Mouse (Mus musculus) CD4-positive helper T cell, adult 2 months (primary cell): ENCODE measurements around the gene Nmrk2.
A peak's percentile ranks its signal among the peaks of the same experiment; 100 is the strongest.

Experiments used
- DNase-seq: peaks from one replicate; pipeline ENCODE4 v3.0.0-alpha.2; 2012; ENCODE audit warnings: low read depth, missing footprints, low spot score

The Nmrk2 gene

DNA sequence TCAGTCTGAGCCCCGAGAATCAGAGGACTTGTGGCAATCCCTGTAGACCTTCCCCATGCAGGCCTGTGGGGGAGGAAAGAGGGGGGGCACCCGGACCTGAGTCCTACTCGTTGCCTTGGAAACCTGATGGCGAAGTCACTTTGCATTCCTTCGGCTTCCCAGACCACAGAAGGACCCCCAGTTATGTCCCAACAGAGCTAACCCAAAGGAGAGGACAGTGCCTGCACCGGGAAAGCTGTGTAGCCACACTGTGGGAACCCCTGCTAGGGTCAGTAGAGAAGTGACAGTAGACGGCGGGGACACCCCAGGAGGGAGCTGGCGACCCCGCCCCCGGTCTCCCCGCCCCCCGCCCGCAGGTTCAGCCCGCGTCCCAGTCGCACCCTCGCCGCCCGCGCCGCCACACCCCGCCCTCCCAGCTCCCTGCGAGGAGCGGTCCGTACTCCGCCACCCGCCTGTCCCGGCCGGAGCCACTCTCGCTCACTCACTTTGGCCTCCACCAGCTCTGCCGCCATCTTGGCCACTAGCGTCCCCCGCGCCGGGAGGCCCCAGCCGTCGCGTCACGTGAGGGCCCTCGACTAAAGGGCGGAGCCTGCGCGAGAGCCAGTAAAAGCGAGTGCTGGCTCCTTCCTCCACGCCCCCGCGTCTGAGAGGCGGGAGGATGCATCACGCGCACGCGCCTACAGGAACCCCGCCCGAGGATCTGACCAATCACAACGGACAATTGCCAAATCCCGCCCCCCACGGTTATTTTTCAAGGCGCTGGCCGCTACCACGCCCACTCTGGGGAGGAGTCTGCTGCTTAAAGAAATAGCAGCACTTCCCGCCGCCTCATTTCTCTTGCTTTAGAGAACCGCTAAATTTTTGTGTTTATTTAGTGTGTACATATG lies 34.4 kb downstream of the Nmrk2 start, which contains the start of gene Pias4:
Pias4 (minus strand) TSS at position 724 of the 887 bp plus-strand sequence.
- DNase-seq, result peak; percentile 100

DNA sequence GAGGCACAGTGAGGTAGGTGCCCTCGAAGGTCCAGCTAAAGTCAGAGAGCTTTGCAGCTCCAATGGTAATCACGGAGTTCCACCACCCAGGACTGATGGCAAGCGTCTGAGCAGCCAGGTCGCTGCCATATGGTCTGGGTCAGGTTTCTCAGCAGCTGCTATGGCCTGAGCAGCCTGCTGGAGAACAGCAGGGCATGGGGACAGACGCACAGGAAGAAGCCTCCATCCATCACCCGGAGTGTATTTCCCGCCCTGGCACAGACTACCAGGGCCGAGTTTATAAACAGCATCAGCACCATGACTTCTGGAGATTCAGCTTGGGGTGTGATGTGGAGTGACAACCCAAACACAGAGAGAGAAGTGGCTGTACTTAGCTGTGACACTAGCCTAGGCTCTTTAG lies 36.7 kb downstream of the Nmrk2 start:
- DNase-seq, result no peak

- no peak for DNase-seq
Observed at GRCm38 (mm10) chr10:81162318-81162652, 39.6 kb downstream of the Nmrk2 start.

DNA sequence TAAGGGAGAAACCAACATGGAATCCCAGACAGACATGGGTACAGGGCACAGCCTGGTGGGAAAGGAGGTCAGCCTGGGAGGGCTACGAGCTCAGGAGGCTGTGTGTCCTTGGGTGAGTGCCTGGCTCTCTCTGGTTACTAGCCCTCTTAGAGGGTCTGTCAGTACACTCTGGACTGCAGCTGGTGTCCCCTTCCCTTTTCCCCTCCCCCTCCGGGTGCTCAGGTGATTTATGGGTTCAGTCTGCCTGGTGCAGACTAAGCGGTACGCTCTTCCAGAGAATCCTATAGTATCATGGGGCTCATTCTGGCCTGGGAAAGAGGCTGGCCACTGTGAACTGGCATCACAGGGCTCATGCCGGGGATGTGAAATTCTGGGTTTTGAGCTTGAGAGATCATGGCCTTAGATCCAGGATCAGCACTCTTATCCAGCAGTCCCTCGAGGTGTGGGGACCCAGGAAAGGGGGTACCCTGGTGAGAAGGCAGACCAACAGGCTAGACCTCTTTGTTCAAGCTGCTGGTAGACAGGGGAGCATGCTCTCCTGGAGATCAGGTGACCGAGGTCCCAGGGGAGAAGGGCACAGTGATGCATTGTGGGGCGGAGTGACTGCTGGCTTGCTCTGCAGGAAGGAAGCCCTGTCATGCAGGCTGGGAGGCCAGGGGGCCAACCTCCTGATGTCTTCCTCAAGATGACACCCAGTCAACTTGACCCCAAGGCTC lies 40.1 kb downstream of the Nmrk2 start:
- DNase-seq, result no peak

DNA sequence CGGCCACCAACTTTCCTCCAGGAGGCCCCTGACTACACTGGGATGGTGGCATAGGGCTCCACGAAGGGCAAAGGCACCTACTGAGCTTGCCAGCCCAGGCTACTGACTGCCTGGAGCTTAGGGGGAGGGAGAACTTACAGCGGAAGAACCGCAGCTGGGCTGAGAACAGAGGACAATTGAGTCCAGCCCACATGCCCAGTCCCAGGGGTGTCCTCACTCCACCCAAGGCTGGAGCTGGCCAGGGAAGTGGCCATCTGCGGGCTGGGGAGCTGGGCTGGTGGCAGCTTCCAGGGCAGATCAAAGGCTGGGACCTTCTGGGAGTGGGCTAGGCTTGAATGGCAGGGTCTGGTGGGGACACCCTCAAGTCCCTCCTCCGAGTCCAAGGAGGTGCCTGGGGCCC lies 47.1 kb downstream of the Nmrk2 start:
- DNase-seq, result no peak

DNA sequence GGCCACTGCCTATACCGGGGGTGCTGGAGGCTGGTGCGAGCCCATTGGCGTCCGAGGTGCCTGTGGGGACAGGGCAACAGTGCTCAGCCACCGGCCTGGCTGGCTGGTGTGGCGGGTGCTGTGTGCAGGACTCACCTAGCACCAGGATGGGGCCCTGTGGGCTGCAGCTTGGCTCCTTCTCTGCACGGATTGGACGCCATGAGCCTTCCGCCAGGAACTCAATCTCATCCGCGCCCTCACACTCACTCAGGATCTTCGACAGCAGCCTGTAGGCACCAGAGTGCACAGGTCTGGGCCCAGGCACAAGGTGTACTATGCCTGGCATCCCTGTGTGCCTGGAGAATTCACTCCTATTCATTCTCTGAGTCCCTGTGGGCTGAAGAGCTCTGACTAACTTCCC lies 47.5 kb downstream of the Nmrk2 start:
- no peak for DNase-seq

DNA sequence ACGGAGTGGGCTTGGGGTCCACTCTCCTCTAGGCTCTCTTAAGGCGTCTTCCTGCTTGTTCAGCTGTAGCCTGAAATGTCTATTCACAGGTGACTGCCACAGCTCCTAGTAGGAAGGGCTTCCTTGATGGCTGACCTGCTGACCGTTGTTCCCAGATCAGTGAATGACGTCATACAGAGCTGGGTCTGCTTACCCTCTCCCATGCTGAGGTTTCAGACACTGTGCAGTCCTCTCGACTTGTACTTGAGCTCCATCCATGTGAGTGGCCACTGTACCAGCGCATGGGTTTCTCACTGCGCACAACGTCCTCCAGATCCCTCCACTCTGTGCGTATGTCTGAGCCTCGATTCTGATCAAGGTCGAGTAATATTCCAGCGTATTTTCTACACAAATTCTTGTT lies 49.2 kb downstream of the Nmrk2 start:
- no peak for DNase-seq

DNA sequence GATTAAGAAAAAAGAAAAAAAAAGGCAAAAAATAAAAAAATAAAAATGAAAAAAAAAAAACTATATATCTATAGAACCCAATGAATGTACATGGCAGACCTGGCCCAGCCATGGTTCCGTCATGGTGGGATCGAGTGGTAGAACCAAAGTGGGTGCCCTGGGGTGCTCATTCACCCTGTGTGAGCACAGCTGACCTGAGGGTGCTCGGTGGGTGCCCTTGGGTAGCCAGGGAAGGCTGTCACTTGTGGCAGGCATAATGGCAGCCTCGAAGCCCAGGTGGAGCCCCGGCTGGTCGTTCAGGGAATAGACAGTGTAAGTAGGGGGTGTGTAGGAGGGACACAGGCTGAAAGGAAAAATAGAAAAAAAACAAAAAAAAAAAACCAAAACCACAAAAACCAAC lies 50.6 kb downstream of the Nmrk2 start:
- DNase-seq, result no peak
